Mouse (Mus musculus) layer of hippocampus, postnatal 10 days (tissue): ENCODE results near the gene Zmynd10. TPM values are rescaled to one million over a fixed set of nuclear protein-coding genes. Genes with fewer than 3 reads are reported as not detected.

Source experiments
- DNase-seq, 2 experiments: peaks; one replicate each; pipeline ENCODE4 v3.0.0; 2021; ENCODE audit warnings: low spot score in 2 of 2
- total RNA-seq, 2 experiments: library from RNA; stranded (reverse); gene quantifications; 2 replicates each; pipeline ENCODE4 v1.2.3; 2021

Zmynd10 gene
- total RNA-seq, 2 experiments from 2014 or later = 3.4 to 4.1 TPM

GRCm38 (mm10) chr9:107599842-107600241, 52.7 kb downstream of the Zmynd10 start:
- no peak for DNase-seq

- no peak for DNase-seq
Observed at GRCm38 (mm10) chr9:107600745-107601144, 53.6 kb downstream of the Zmynd10 start.

Other genes starting within 250 kb of the Zmynd10 start
- 10 to 100 TPM; 14.6 to 19.9 TPM for gene Hemk1, start 208.9 kb upstream of the Zmynd10 start, total RNA-seq
- 1 to 10 TPM; 2.5 to 3.2 TPM for gene 6430571L13Rik, start 206.7 kb upstream of the Zmynd10 start, total RNA-seq
- gene Cacna2d2, start 147.7 kb upstream of the Zmynd10 start, total RNA-seq = 10 to 100 TPM; 21.4 to 27.2 TPM
- 10 to 100 TPM; 33.2 to 33.3 TPM for gene Tmem115, start 13.4 kb upstream of the Zmynd10 start, total RNA-seq
- gene Cyb561d2, start 5.1 kb upstream of the Zmynd10 start, total RNA-seq = 10 to 100 TPM; 17.7 to 19.5 TPM
- 10 to 100 TPM; 31.1 to 33.1 TPM for gene Nprl2, start 5.1 kb upstream of the Zmynd10 start, total RNA-seq
- gene Rassf1, start 4.3 kb downstream of the Zmynd10 start, total RNA-seq = 10 to 100 TPM; 18.3 to 18.6 TPM
- gene Tusc2, start 16.0 kb downstream of the Zmynd10 start, total RNA-seq = 10 to 100 TPM; 58.3 to 66.6 TPM
- gene Hyal2, start 20.6 kb downstream of the Zmynd10 start, total RNA-seq = 10 to 100 TPM; 19.8 to 21.0 TPM
- 1 to 10 TPM; 3.7 to 4.2 TPM for gene Hyal1, start 29.6 kb downstream of the Zmynd10 start, total RNA-seq
- 10 to 100 TPM; 10.7 to 11.9 TPM for gene Naa80, start 31.6 kb downstream of the Zmynd10 start, total RNA-seq
- 1 to 10 TPM; 1.2 to 1.7 TPM for gene Hyal3, start 33.5 kb downstream of the Zmynd10 start, total RNA-seq
- gene Ifrd2, start 40.3 kb downstream of the Zmynd10 start, total RNA-seq = 10 to 100 TPM; 13.2 to 14.1 TPM
- 1 to 10 TPM; 3.5 to 3.7 TPM for gene Sema3b, start 61.9 kb downstream of the Zmynd10 start, total RNA-seq
- 100 to 1,000 TPM; 254 to 263 TPM for gene Gnai2, start 88.1 kb downstream of the Zmynd10 start, total RNA-seq
- gene Slc38a3, start 122.2 kb downstream of the Zmynd10 start, total RNA-seq = 100 to 1,000 TPM in 1 of 2 experiments, 10 to 100 TPM in 1; 96.5 to 109 TPM
- gene Gnat1, start 132.4 kb downstream of the Zmynd10 start, total RNA-seq = 1 to 10 TPM in 1 of 2 experiments, under 1 TPM in 1; 0.71 to 1.1 TPM
- 1 to 10 TPM; 6.7 to 9.1 TPM for gene Sema3f, start 163.2 kb downstream of the Zmynd10 start, total RNA-seq
- 100 to 1,000 TPM; 159 to 181 TPM for gene Rbm5, start 223.7 kb downstream of the Zmynd10 start, total RNA-seq